ENCODE assay signal across 9 mouse cellular contexts in genomic region chr19:59196111-59196666, GRCm38 (mm10). TPM values are rescaled to one million over a fixed set of nuclear protein-coding genes. Genes with fewer than 3 reads are reported as not detected.
DNase-seq lines count a peak whose midpoint lies in the region; ATAC-seq and TF ChIP-seq lines count a peak whose summit lies in the region.
"Had no signal": no experiment of that assay in that cellular context is flagged by ENCODE, and none has a peak within 500 bp of the region (broad histone marks: within the 10 kb centered on the region; RNA-seq: fewer than 3 reads in every experiment).

No protein-coding gene starts in this region.

- H3K36me3 ChIP-seq in liver, embryonic 11.5 days (ENCODE audit: control insufficient read depth, insufficient read depth, low read length) = no peaks in the 10 kb centered on the region
- no peaks in the 10 kb centered on the region for H3K36me3 ChIP-seq in forebrain, embryonic 15.5 days
- H3K36me3 ChIP-seq in limb, embryonic 14.5 days (ENCODE audit: control insufficient read depth, insufficient read depth, low read length) = no peaks in the 10 kb centered on the region
- H3K36me3 ChIP-seq: liver, embryonic 13.5 days had no signal

- H3K4me1 ChIP-seq in liver, embryonic 11.5 days (replicated peaks; ENCODE audit: control insufficient read depth, insufficient read depth, low read length) = no peaks in the 10 kb centered on the region
- peaks cover 13% of the 10 kb centered on the region for H3K4me1 ChIP-seq in forebrain, embryonic 15.5 days
- peaks cover 7% of the 10 kb centered on the region for H3K4me1 ChIP-seq in limb, embryonic 14.5 days (ENCODE audit: control insufficient read depth, insufficient read depth, low read length)

- no peak overlapping the region for H3K27ac ChIP-seq in liver, embryonic 11.5 days (ENCODE audit: low read depth, low read length)
- 0 out of 2 replicates have a peak overlapping the region, but pooled peaks have one; percentile 11 for H3K27ac ChIP-seq in forebrain, embryonic 15.5 days (replicated peaks)
- no peak overlapping the region for H3K27ac ChIP-seq in limb, embryonic 14.5 days (replicated peaks; ENCODE audit: low read depth, low read length)
- H3K27ac ChIP-seq: liver, embryonic 13.5 days had no signal

- no peak overlapping the region for H3K4me2 ChIP-seq in liver, embryonic 11.5 days
- peak overlapping the region; percentile 17; the same call in 1 of the 2 replicates for H3K4me2 ChIP-seq in forebrain, embryonic 15.5 days (replicated peaks)
- H3K4me2 ChIP-seq in limb, embryonic 14.5 days (replicated peaks; ENCODE audit: low read depth, low read length, severe bottlenecking) = no peak overlapping the region
- H3K4me2 ChIP-seq: liver, embryonic 13.5 days had no signal

- H3K9ac ChIP-seq in liver, embryonic 11.5 days (ENCODE audit: low read depth, low read length) = no peak overlapping the region
- no peak overlapping the region for H3K9ac ChIP-seq in forebrain, embryonic 15.5 days (replicated peaks)
- H3K9ac ChIP-seq in limb, embryonic 14.5 days (ENCODE audit: low read depth, low read length, severe bottlenecking) = no peak overlapping the region
- H3K9ac ChIP-seq: liver, embryonic 13.5 days had no signal

- H3K27me3 ChIP-seq in liver, embryonic 11.5 days (replicated peaks; ENCODE audit: control insufficient read depth, insufficient read depth, low read length) = peaks cover 67% of the 10 kb centered on the region
- H3K27me3 ChIP-seq in forebrain, embryonic 15.5 days = peaks cover 50% of the 10 kb centered on the region
- peaks cover 64% of the 10 kb centered on the region for H3K27me3 ChIP-seq in limb, embryonic 14.5 days (ENCODE audit: control insufficient read depth, insufficient read depth, low read length)

- DNase-seq in liver = peak; percentile 33
- DNase-seq in liver, embryonic 11.5 days (ENCODE audit: low spot score) = no peak
- DNase-seq in adrenal gland, adult 8-10 months = peak; percentile 31
- peak; percentile 51 for DNase-seq in kidney, adult 9 months
- DNase-seq in limb, embryonic 14.5 days (ENCODE audit: low spot score) = peak; percentile 30
- peak; percentile 40 for DNase-seq in ovary, postnatal 14 days (ENCODE audit: low spot score)
- no peak for DNase-seq in spleen, postnatal 36 days (ENCODE audit: low spot score in 2 of 2)
- DNase-seq: liver, embryonic 13.5 days had no signal

- no peak for TF ChIP-seq POLR2A in limb, embryonic 14.5 days (IDR thresholded peaks at IDR 0.05; ENCODE audit: borderline replicate concordance, extremely low read depth, insufficient read depth, insufficient read length)

- no peak for ATAC-seq in liver, embryonic 11.5 days (replicated peaks; ENCODE audit: low FRiP score)
- peak; percentile 87 for ATAC-seq in forebrain, embryonic 15.5 days (replicated peaks)
- peak; percentile 71 for ATAC-seq in limb, embryonic 14.5 days (ENCODE audit: low FRiP score, low read depth)

- WGBS in liver, embryonic 11.5 days = 7% methylated on average over 15 of the region's 15 CpGs
- 4% methylated on average over 15 of the region's 15 CpGs for WGBS in forebrain, embryonic 15.5 days
- 3% methylated on average over 15 of the region's 15 CpGs for WGBS in limb, embryonic 14.5 days

- peaks cover 5% of the 10 kb centered on the region for H3K9me3 ChIP-seq in liver, embryonic 11.5 days (ENCODE audit: control insufficient read depth, low read length)
- no peaks in the 10 kb centered on the region for H3K9me3 ChIP-seq in forebrain, embryonic 15.5 days
- no peaks in the 10 kb centered on the region; the same call in 1 of the 2 replicates for H3K9me3 ChIP-seq in limb, embryonic 14.5 days (ENCODE audit: control insufficient read depth, low read length)

- no peak overlapping the region for H3K4me3 ChIP-seq in liver, embryonic 11.5 days (ENCODE audit: low read depth, low read length)
- no peak overlapping the region for H3K4me3 ChIP-seq in forebrain, embryonic 15.5 days
- no peak overlapping the region for H3K4me3 ChIP-seq in limb, embryonic 14.5 days (replicated peaks; ENCODE audit: low read length)
- H3K4me3 ChIP-seq: liver, embryonic 13.5 days had no signal

RNA-seq across cellular contexts. Expression of gene Kcnk18, which starts 22.8 kb away (rescaled TPM):
- not detected in 2 replicates for polyA plus RNA-seq in liver, embryonic 11.5 days (2014; fragmentation: Nextera tagmentation; extraction: Ambion mirVana)
- not detected for total RNA-seq in adrenal gland, adult 8-10 months (2022)
- not detected in 2 replicates for polyA plus RNA-seq in forebrain, embryonic 15.5 days (2015; fragmentation: Nextera tagmentation; extraction: Ambion mirVana)
- polyA plus RNA-seq in limb, embryonic 14.5 days (2012; rRNA removed) = not detected in 2 replicates
- not detected in 2 replicates for polyA plus RNA-seq in limb, embryonic 14.5 days (2014; fragmentation: Nextera tagmentation; extraction: Ambion mirVana)
- polyA plus RNA-seq: liver, embryonic 13.5 days had no signal

RNA-seq across cellular contexts. Expression of gene Vax1, which starts 26.3 kb away (rescaled TPM):
- polyA plus RNA-seq in liver, embryonic 11.5 days (2014; fragmentation: Nextera tagmentation; extraction: Ambion mirVana) = not detected in 2 replicates
- total RNA-seq in adrenal gland, adult 8-10 months (2022) = not detected
- 5.0 and 5.5 TPM in 2 replicates for polyA plus RNA-seq in forebrain, embryonic 15.5 days (2015; fragmentation: Nextera tagmentation; extraction: Ambion mirVana)
- polyA plus RNA-seq in limb, embryonic 14.5 days (2012; rRNA removed) = 0.11 and 0.32 TPM in 2 replicates
- polyA plus RNA-seq in limb, embryonic 14.5 days (2014; fragmentation: Nextera tagmentation; extraction: Ambion mirVana) = 0.18 TPM in 1 of 2 replicates, not detected in the other
- polyA plus RNA-seq: liver, embryonic 13.5 days had no signal

Comparison
In these comparisons a context has a peak if more than half of its experiments do, and no peak if none do; other contexts are left out.
1. DNase-seq: peak in liver (single experiment), adrenal gland, adult 8-10 months (single experiment), kidney, adult 9 months (single experiment), limb, embryonic 14.5 days (single experiment) and ovary, postnatal 14 days (single experiment); none in liver, embryonic 11.5 days (single experiment) and spleen, postnatal 36 days (0 of 2).